Mouse (Mus musculus): Measurements from ENCODE around the gene Art4. TPM values are rescaled to one million over a fixed set of nuclear protein-coding genes. Genes with fewer than 3 reads are reported as not detected.

Gene Art4
- total RNA-seq, 2 experiments from 2014 or later, result 14.7 to 18.2 TPM

DNA sequence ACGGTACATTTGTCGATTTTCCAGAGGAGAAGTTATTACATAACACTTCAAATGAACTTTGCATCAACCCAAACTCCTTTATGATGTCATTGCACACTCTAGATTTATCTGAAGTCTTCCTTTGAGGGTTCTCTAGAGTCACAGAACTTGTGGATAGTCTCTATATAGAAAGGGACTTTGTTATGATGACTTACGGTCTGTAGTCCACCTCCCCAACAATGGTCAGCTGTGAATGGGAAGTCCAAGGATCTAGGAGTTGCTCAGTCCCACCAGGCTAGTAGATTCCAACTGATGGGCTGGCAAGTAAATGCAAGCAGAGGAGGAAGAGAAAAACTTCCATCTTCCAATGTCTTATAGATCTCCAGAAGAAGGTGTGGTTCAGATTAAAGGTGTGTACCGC, 28.9 kb downstream of the Art4 start:
- no peak for DNase-seq
- intact Hi-C loops (cut with DNase I), result loop anchor here (10.0 kb wide), 1 partner anchor 916 kb away; no protein-coding TSS in a partner anchor

DNA sequence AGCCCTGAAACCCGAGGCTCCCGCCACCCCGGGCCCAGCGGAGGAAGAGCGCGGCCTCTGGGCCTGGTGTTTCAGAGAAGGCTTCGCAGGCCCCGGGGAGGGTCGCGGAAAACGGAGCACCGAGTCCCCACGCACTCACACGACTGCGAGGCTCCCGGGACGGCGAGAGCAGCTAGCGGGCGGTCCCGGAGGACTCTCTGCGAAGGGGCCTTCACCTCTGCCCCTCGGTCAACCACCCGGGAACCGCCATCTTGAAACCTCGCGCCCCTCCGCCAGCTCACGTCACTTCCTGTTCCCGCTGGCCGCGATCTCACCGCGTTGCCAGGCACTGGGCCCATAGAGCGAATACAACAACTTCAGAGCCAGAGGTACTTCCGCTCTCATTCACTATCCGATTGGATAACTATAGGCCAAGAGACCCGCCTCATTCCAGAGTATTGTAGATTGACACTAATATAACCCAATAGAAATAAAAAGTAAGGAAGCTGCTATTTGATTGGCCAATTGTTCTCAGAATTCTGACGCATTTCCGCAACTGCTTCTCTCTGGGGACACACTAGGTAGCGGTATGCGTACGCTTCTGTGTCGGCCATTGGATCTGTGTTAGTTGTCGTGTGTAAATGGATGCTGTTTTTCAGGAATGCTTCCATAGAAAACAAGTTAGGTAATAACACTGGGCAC, 29.5 kb downstream of the Art4 start, which contains the start of gene Wbp11:
Gene Wbp11 (minus strand): TSS at position 353 of the 681 bp plus-strand sequence.
- intact Hi-C loops (cut with DNase I), result loop anchor here (10.0 kb wide), 1 partner anchor 917 kb away; no protein-coding TSS in a partner anchor
- peak; percentile 94 to 97 for DNase-seq

DNA sequence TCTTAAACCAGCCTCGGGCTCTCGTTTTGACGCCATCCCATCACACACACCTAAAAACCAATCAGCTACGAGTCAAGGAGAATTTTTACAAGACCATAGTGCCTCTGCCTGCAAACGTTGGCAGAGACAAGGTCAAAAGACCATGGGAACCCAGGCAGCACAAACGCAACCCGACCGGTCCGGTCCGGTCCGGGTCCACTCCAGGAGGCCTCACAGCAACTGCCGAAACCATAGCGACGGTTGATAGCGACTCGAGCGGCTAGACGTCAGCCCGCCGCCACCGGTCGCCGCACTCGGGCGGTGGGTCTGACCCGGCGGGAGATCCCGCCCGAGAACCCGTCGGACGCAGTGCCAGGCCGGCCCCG, 30.0 kb downstream of the Art4 start, which contains the start of gene BC049715:
Gene BC049715 (plus strand): TSS at position 111 of the 365 bp plus-strand sequence.
- no peak for DNase-seq
- intact Hi-C loops (cut with DNase I), result loop anchor here (10.0 kb wide), 1 partner anchor 917 kb away; no protein-coding TSS in a partner anchor

DNA sequence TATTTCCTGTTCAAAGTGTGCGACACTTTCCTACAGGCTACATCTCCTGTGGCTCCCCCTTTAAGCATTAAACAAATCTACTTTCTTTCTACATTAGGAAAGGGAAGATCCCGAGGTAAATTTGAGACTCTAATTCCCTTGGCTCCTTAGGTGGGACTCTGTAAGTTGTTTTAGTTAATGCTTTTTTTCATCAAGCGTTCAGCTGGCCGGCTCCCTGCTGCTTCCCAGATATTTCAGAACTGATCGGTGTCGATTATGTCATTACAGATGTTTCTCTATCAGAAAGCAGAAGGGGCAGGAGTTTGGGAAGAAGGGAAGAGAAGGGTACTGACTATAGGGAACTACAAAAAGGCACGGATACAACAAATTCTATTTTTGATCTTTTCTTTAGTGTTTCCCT, 30.4 kb downstream of the Art4 start:
- DNase-seq, result no peak

DNA sequence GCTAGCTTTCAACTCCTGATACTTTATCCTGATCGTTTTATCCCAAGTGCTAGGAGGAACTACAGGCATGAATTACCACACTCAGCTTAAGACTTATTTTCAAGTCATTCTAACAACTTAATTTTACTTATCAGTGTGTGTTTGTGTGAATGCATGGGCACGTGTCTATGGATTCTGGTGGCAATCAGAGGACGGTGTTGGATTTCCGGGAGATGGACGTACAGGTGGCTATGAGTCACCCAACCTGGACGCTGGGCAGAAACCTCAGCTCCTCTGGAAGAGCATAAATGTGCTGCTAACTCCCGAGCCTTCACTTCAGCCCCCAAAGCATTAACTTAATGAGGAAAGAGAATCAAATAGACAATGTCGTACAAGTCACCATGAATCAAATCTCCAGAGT, 32.5 kb downstream of the Art4 start:
- no peak for DNase-seq
- intact Hi-C loops (cut with DNase I), result loop anchor here (10.0 kb wide), 1 partner anchor 920 kb away; no protein-coding TSS in a partner anchor

More for the DNA sequence above, 30.4 kb downstream of the Art4 start:
- intact Hi-C loops (cut with DNase I), result loop anchor here (10.0 kb wide), 1 partner anchor 918 kb away; no protein-coding TSS in a partner anchor

DNA sequence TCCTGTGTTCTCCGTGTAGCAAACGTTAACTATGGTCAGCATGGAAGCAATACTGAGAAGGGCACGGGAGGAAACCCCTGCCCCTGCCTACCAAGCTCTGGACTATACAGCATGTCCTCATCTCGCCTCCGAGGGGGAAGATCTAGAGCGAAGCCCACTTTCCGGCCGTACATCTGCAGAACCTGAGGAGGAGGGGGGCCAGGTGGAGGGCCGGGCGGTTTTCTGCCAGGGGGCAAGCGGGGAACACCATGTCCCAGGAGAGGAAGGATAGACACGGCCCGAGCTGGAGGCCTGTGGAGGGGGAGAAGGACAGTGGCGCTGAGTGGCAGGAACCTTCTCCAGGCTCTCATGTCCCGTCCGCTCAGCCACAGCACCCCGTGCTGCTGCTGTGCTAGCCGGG, 36.4 kb downstream of the Art4 start:
- no peak for DNase-seq
- intact Hi-C loops (cut with DNase I), result loop anchor here (10.0 kb wide), 1 partner anchor 924 kb away; no protein-coding TSS in a partner anchor

DNA sequence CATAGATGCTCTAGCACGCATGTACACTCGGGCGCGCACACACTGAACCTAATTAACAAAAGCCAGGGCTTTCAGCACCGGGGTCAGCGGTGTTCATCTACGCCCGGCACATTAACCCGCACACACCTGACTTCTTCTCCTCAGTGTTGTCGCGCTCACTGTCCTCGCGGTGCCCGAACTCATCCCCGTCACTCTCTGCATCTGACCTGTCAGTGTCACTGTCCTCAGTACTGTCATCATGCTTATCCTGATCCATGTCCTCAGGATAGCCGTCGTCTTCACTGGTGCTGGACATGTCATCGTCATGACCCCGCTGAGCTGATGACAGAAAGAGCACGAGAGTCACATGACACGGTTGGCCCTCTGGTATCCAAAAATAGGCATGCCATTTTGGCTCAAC, 37.2 kb downstream of the Art4 start:
- no peak for DNase-seq
- intact Hi-C loops (cut with DNase I), result loop anchor here (10.0 kb wide), 1 partner anchor 924 kb away; no protein-coding TSS in a partner anchor

DNA sequence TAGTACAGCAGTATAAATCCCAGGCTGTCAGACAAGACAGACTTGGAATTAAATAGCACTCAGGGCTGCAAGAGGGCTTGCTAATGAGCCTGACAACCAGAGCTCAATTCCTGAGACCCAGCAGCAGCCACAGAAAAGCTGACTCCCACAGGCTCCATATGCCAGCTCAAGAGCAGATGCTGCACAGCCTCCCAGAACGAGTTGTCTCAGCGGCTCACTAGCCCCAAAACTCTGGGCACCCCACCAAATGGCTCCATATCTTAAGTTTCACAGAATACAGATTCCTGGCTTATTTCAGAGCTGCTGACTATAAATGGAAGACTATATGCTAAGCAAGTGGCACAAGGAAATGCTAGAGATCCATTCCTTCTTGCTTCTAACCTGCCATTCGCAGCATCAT, 40.0 kb downstream of the Art4 start:
- DNase-seq, result no peak
- intact Hi-C loops (cut with DNase I), result no loop called here

DNA sequence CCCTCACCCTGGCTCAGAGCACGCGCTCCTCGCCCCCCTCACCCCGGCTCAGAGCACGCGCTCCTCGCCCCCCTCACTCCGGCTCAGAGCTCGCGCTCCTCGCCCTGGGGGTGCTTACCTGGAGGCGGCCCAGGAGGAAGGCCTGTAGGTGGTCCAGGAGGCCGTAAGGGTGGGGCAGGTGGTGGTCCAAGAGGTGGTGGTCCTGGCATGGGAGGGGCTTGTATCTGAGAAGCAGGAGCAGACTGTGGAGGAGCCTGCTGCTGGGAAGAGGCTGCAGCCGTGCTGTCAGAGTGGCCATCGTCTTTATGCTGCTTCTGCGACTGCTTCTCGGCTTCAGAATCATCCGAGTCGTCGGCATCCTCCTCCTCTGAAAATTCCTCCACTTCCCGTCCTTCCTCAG, 40.7 kb downstream of the Art4 start:
- DNase-seq, result no peak
- intact Hi-C loops (cut with DNase I), result no loop called here

DNA sequence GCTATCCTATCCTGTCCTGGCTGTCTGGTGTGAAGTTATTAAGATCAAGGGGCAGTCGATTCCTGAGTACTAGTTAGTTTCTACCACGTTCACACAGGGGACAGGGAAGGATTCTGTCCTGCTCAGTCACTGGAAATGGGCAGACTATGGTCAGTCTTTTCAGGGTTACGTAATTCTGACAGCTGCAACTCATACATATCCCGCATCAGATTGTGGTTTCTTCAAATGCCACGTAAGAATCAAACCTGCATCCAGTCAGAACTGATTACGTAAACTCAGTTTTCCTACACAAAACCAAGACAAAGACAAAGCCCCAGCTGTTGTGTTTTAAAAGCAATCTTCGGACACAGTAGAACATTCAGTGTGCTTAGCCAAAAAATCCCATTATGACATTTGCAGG, 42.2 kb downstream of the Art4 start:
- no peak for DNase-seq
- intact Hi-C loops (cut with DNase I), result no loop called here

DNA sequence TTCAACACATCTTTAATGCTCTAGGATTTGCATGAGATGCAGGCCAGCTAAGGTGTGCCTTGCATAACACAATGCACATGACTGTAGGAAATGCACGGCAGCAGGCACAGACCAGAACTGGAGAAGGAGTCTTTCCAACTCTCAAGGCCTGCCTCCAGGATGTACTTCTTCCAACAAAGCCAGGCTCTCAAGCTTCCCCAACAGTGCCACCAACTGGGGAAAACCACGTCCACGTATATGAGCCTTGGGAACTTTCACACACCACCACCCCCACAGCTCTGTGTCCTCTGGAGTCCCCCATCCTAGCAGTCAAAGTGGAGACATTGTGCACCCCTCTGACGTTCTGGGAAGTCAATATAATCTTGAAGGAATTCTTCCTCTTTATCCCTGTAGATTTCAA, 44.4 kb downstream of the Art4 start:
- peak in 1 of 2 experiments; percentile 32 for DNase-seq

DNA sequence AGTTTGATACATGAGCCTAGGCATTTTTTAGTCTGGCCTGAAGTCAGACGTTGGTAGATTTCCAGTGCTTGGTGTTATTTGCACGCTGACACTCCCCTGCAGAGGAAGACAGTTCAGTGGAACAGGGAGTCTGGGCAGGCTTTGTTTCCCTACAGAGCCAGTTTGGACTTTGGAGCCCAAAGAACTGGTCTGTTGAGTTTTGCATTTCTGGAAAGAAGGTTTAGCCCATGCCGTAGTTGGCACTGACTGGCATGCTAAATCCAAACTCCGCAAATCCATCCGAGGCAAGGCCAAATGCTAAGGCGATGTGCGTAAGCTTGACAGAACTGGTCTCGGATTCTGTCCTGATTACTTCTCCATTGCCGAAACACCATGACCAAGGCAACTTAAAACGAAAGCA, 46.3 kb downstream of the Art4 start:
- intact Hi-C loops (cut with DNase I), result no loop called here
- no peak for DNase-seq

More for the DNA sequence above, 44.4 kb downstream of the Art4 start:
- intact Hi-C loops (cut with DNase I), result no loop called here

DNA sequence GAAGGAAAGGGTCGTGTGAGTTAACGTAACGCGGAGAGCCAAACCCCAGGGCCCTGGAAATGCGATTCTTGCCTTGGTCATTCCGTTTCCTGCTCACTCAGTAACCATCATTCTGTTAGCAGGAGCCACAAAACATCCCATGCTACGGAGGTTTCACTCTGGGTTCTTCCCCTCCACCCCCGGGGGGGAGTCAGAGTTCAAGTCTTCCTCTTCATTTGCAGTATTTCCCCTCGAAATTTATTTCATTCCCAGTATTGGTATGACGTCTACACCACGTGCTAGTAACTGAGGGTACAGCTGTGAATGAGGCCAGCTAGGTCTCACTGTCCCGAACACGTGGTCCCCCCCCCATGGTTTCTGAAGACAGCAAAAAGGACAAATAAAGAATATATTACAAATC, 47.9 kb downstream of the Art4 start:
- no peak for DNase-seq
- intact Hi-C loops (cut with DNase I), result no loop called here

DNA sequence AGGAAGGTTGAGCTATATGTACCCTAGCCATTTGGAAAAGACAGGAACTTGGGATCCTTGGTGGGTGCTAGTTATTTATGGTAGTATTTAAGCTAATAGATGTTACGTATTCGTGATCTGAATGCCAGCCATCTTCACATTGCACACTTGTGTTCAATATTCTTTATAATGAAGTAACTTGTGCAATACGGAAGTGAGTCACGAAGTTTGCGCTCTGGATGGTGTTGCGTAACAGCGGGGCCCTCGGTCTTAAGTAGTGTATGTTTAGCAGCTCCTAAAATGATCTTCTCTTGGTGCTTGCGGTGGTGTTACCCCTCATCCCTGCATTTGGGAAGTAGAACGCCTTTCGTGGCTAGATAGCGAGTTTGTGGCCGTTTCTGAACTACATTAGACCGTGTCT, 48.5 kb downstream of the Art4 start:
- DNase-seq, result peak in 1 of 2 experiments; percentile 43
- intact Hi-C loops (cut with DNase I), result no loop called here

DNA sequence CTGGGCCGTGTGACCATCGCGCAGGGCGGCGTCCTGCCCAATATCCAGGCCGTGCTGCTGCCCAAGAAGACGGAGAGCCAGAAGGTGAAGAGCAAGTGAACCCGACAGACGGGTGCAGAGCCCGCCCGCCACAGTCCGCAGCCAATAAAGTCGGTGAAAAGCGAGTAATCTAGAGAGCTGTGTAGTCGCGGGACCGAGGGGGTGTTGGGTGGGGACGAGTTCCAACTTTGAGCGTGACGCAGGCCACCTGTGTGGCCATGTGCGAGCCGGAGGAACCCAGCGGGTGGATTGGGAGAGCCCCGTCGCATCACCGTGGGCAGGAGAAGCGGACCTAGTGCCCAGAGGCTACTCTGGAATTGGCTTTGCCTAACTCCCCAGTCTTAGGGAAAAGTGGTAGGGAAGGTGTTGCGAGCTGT, 48.9 kb downstream of the Art4 start:
- DNase-seq, result peak in 1 of 2 experiments; percentile 43
- intact Hi-C loops (cut with DNase I), result no loop called here

DNA sequence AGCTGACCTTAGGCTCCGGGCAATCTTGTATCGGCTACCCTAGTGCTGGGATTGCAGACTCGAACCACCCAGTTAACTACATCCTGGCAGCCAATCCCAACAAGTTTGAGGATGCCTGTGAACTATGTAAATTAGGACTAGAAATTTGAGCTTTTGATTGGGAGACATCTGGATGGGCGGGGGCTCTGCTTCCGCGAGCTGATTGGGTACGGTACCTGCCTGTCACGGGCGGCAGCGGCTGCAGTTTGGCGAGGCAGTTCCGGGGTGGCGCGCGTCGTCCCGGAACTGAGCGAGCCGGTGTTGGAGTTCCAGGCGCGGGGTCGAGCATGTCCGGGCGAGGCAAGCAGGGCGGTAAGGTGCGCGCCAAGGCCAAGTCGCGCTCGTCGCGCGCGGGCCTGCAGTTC, 49.5 kb downstream of the Art4 start, which contains the start of gene H2afj:
Gene H2afj (plus strand): TSS at position 231 of the 404 bp plus-strand sequence.
- intact Hi-C loops (cut with DNase I), result no loop called here
- DNase-seq, result peak; percentile 99

DNA sequence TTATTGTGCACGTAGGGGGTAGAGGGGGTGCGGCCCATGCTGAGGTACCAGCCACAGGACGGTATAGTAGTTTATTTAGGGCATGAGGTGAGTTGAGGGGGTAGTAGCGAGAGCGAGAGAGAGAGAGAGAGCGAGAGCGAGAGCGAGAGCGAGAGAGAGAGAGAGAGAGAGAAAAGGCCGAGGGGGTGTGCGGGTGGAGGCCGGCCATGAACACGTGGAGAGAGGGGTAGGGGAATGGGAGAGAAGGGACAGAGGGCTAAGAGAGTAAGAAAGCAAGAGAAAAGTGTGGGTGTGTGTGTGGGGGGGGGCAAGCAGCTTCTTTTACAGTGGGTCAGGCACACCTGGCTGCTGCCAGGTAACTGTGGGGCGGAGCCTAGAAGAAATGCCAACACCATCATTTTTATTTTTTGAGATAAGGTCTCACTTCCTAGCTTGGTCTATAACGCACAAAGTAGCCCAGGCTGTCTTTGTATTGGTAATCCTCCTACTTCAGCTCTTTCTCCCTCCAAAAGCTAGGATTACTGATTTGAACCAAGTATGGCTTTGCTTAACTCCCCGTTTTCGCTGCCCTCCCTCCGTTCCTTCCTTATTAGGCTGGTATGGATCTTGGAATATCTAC, 50.0 kb downstream of the Art4 start:
- no peak for DNase-seq
- intact Hi-C loops (cut with DNase I), result no loop called here

DNA sequence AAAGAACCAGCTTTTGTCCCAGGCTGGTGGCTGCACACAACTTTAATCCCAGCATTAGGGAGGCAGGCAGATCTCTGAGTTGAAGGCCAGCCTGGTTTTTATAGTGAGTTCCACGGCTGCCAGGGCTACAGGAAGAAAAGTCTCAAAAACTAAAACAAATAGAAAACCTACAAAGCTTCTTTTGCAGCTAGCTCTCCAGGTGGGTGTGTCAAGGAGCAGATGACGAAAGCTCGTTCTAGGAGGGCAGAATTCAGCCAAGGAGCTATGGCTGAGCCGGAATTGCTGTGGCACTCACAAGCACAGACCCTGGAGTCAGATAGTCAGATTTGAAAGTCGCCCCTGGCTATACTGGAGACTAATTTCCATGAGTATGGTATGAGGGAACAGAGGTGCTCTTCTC, 50.7 kb downstream of the Art4 start:
- no peak for DNase-seq
- intact Hi-C loops (cut with DNase I), result no loop called here

DNA sequence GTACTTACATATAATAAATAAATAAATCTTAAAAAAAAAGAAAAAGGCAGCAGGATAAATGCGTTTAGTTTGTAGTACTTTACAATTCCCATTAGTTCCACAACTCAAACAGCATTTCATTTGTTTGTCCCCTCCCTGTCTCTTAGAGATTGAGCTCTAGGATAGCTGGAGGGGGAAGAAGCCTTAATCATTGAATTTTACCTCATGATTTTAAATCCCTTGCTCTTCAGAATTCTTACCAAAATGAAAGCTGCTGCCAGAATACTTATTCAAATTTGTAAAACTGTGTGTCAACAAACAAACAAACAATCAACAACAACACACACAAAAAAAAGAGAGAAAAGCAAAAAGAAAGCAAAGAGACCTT, 52.1 kb downstream of the Art4 start:
- intact Hi-C loops (cut with DNase I), result loop anchor here (2.0 kb wide), 1 partner anchor 25 kb away; no protein-coding TSS in a partner anchor
- no peak for DNase-seq

DNA sequence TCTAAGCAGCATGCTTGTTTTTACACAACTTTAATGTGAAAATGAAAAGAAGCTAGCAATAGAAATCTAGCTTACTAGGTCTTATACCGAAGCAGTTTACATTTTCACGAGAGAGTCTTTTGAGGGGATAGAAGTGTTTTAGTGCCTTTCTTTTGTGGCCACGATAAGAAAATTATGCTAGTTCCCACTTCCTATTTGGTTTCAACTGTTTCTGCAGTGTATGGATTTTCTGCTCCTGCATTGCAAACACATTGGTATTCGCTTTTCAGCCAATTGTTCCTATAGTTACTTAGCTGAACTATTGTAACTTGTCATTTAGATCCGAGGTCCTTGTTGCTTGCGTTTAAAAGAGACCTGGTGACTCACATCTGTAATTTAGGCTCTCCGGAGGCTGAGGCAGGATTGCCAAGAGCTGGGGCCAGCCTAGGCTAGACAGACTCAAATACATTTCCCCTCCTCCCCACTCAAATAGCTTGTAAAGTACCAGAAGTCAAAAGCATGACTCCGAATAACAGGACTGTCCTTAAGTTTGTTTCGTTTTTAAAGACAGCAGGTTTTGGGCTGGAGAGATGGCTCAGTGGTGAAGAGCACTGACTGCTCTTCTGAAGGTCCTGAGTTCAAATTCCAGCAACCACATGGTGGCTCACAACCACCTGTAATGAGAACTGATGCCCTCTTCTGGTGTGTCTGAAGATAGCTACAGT, 52.7 kb downstream of the Art4 start:
- DNase-seq, result no peak
- intact Hi-C loops (cut with DNase I), result loop anchor here (2.0 kb wide), 1 partner anchor 26 kb away; no protein-coding TSS in a partner anchor

Measured in heart, postnatal 14 days (tissue).